Mouse (Mus musculus): ENCODE measurements around the gene Itpr1.

GRCm38 (mm10) chr6:108535309-108535708 lies 322.4 kb downstream of the Itpr1 start:
- no peak for TF ChIP-seq CTCF (IDR thresholded peaks at IDR 0.05; ENCODE audit: insufficient read depth, low read length)
- TF ChIP-seq POLR2A (IDR thresholded peaks at IDR 0.05; ENCODE audit: borderline replicate concordance, extremely low read depth, low read depth, low read length), result no peak

Measured in lung, adult 2 months (tissue).